Mouse (Mus musculus) heart, embryonic 15.5 days (tissue): ENCODE data around the gene Mrap2. TPM values are rescaled to one million over a fixed set of nuclear protein-coding genes. Genes with fewer than 3 reads are reported as not detected.
"Not testable (repeated sequence)": the region's sequence is repeated elsewhere in the genome, so short reads cannot be mapped to it uniquely, and the experiment has no call there.

Source experiments
- ATAC-seq: fragments of 200-750 bp; cut with Nextera tagmentation; replicated peaks from 2 replicates; pipeline ENCODE4 v1.8.0; 2017; ENCODE audit warnings: low read depth, moderate TSS enrichment; ENCODE audit not compliant: insufficient number of reproducible peaks, insufficient read depth, low FRiP score
- H3K27ac ChIP-seq: fragments of 300-500 bp; sonication (generic); 2 replicates; pipeline ENCODE4 v1.5.1; 2015; ENCODE audit warnings: mild to moderate bottlenecking, inconsistent platforms
- H3K27me3 ChIP-seq: fragments of 300-500 bp; sonication (generic); 2 replicates; pipeline ENCODE4 v1.6.1; 2015; ENCODE audit warnings: inconsistent platforms
- H3K36me3 ChIP-seq: fragments of 300-500 bp; sonication (generic); 2 replicates; pipeline ENCODE4 v1.6.1; 2015; ENCODE audit warnings: mild to moderate bottlenecking, inconsistent platforms
- H3K4me1 ChIP-seq: fragments of 300-500 bp; sonication (generic); replicated peaks from 2 replicates; pipeline ENCODE4 v1.6.1; 2015; ENCODE audit warnings: inconsistent platforms
- H3K4me2 ChIP-seq: fragments of 300-500 bp; sonication (generic); 2 replicates; pipeline ENCODE4 v1.6.1; 2015; ENCODE audit warnings: inconsistent platforms, mild to moderate bottlenecking, moderate library complexity
- H3K4me3 ChIP-seq: fragments of 300-500 bp; sonication (generic); 2 replicates; pipeline ENCODE4 v1.5.1; 2015; ENCODE audit warnings: mild to moderate bottlenecking, inconsistent platforms
- H3K9ac ChIP-seq: fragments of 300-500 bp; sonication (generic); 2 replicates; pipeline ENCODE4 v1.6.1; 2015; ENCODE audit warnings: mild to moderate bottlenecking, inconsistent platforms
- H3K9me3 ChIP-seq: fragments of 300-500 bp; sonication (generic); replicated peaks from 2 replicates; pipeline ENCODE4 v1.6.1; 2016; ENCODE audit warnings: inconsistent platforms
- WGBS: fragments of 180-500 bp; shearing (Covaris S2); methylation state at CpG from one replicate; pipeline ENCODE4 v1.1.7; 2015; ENCODE audit warnings: mixed read lengths; 5-methylcytosine and 5-hydroxymethylcytosine counted together
- polyA plus RNA-seq: library from polyadenylated mRNA; unstranded; fragments of >200 nt; fragmentation: Nextera tagmentation; extraction: Ambion mirVana; gene quantifications from 2 replicates; pipeline ENCODE4 v1.2.1, GENCODE M21; 2015

Mrap2 gene
- polyA plus RNA-seq = 0.09 TPM in 1 of 2 replicates, not detected in the other

GRCm38 (mm10) chr9:87144106-87144505 lies at the start of gene Mrap2:
TSS of gene Mrap2 (plus strand) at chr9:87144306.
- Histone ChIP-seq H3K4me1 (peaks cover 15% of the 10 kb centered on the region), H3K4me2 (peak within 1 kb of the TSS; percentile 75), H3K27me3 (peaks cover 42% of the 10 kb centered on the region), H3K9ac (no peak within 1 kb of the TSS; the same call in 1 of the 2 replicates), H3K9me3 (no peaks in the 10 kb centered on the region), H3K4me3 (peak within 1 kb of the TSS; percentile 39), H3K27ac (no peak within 1 kb of the TSS), H3K36me3 (no peaks in the 10 kb centered on the region)
- peak; percentile 59 for ATAC-seq
- WGBS = 4% methylated on average over 29 of the region's 29 CpGs

GRCm38 (mm10) chr9:87097989-87098388 lies 46.1 kb upstream of the Mrap2 start:
- ATAC-seq = no peak
- Histone ChIP-seq H3K4me2 (no peak overlapping the region), H3K36me3 (no peaks in the 10 kb centered on the region), H3K4me1 (no peaks in the 10 kb centered on the region), H3K27ac (no peak overlapping the region), H3K9me3 (no peaks in the 10 kb centered on the region), H3K4me3 (no peak overlapping the region), H3K9ac (no peak overlapping the region), H3K27me3 (no peaks in the 10 kb centered on the region)
- WGBS = 47% methylated on average over 2 of the region's 2 CpGs

- no peak overlapping the region for H3K9ac ChIP-seq
- no peaks in the 10 kb centered on the region for H3K36me3 ChIP-seq
- H3K4me1 ChIP-seq = no peaks in the 10 kb centered on the region
- no peak for ATAC-seq
- H3K4me3 ChIP-seq = no peak overlapping the region
- H3K27me3 ChIP-seq = no peaks in the 10 kb centered on the region
- H3K9me3 ChIP-seq = no peaks in the 10 kb centered on the region
- H3K27ac ChIP-seq = no peak overlapping the region
- whole genome bisulfite sequencing = 66% methylated on average over 5 of the region's 5 CpGs
- H3K4me2 ChIP-seq = no peak overlapping the region
Observed at GRCm38 (mm10) chr9:87115019-87115418, 29.1 kb upstream of the Mrap2 start.

DNA sequence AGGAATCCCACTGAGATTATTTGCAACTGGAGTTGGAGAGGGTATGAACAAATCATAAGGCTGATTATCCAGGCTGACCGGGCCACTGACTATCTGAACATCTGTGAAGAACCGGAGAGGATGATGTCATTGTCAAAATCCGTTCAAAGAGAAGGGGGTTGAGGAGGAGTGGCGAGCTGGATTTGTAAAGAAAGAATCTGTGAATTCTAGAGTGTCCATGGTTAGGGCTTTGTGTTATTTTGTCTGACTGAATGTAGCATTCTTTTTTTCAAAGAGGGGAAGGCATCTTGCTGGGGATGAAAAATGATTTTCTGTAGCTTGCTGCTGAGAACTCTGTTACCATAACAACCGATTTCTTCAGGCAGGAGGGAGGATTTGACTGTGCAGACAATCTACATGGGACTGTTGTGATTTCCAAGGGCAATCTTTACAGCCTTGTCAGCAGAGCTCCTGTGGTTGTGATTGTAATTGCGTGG lies 28.6 kb upstream of the Mrap2 start:
- Histone ChIP-seq H3K27me3 (no peaks in the 10 kb centered on the region), H3K36me3 (no peaks in the 10 kb centered on the region), H3K9me3 (no peaks in the 10 kb centered on the region), H3K4me1 (no peaks in the 10 kb centered on the region), H3K4me2 (no peak overlapping the region), H3K4me3 (no peak overlapping the region), H3K9ac (no peak overlapping the region), H3K27ac (no peak overlapping the region)
- WGBS = 51% methylated on average over 6 of the region's 6 CpGs
- ATAC-seq = no peak

- Histone ChIP-seq H3K9me3 (no peaks in the 10 kb centered on the region), H3K36me3 (no peaks in the 10 kb centered on the region), H3K4me3 (no peak overlapping the region), H3K27me3 (no peaks in the 10 kb centered on the region), H3K4me2 (no peak overlapping the region), H3K9ac (no peak overlapping the region), H3K4me1 (no peaks in the 10 kb centered on the region), H3K27ac (no peak overlapping the region)
- ATAC-seq = no peak
- WGBS = 71% methylated on average over 1 of the region's 1 CpGs
Observed at GRCm38 (mm10) chr9:87115978-87116377, 28.1 kb upstream of the Mrap2 start.

GRCm38 (mm10) chr9:87118996-87119395 lies 25.1 kb upstream of the Mrap2 start:
- H3K27ac ChIP-seq = no peak overlapping the region
- no peak overlapping the region for H3K4me2 ChIP-seq
- no peaks in the 10 kb centered on the region for H3K36me3 ChIP-seq
- no peaks in the 10 kb centered on the region for H3K27me3 ChIP-seq
- no peak for ATAC-seq
- H3K9ac ChIP-seq = no peak overlapping the region
- WGBS = 73% methylated on average over 3 of the region's 3 CpGs
- no peaks in the 10 kb centered on the region for H3K4me1 ChIP-seq
- no peak overlapping the region for H3K4me3 ChIP-seq
- H3K9me3 ChIP-seq = no peaks in the 10 kb centered on the region

DNA sequence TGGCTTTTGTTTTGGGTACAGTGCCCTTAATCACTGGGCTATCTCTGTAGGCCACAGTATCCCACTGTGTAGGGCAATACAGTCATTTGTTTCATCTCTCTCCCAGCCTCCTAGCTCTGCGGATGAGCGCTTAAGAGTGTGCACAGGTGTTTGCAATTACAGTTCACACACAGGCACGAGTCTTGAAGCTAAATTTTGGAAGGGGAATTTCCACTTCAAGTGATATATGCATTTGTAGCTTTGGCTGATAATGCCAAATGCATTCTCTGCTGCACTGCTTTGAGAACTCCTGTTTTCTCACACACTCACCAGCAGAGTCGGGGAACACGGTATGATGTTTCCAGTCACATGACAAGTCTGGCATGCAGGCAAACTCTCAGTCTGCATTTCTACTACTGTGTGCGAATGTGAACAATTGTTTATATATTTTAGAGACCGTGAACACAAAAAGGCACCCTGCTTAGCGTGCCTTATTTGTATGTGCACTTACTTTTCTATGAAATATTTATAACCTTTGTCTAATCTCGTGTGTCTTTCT lies 22.1 kb upstream of the Mrap2 start:
- Histone ChIP-seq H3K4me3 (no peak overlapping the region), H3K4me1 (no peaks in the 10 kb centered on the region), H3K27me3 (no peaks in the 10 kb centered on the region), H3K9ac (no peak overlapping the region), H3K36me3 (no peaks in the 10 kb centered on the region), H3K9me3 (no peaks in the 10 kb centered on the region), H3K4me2 (no peak overlapping the region), H3K27ac (no peak overlapping the region)
- no peak; the same call in 1 of the 2 replicates for ATAC-seq
- WGBS = 54% methylated on average over 9 of the region's 9 CpGs

DNA sequence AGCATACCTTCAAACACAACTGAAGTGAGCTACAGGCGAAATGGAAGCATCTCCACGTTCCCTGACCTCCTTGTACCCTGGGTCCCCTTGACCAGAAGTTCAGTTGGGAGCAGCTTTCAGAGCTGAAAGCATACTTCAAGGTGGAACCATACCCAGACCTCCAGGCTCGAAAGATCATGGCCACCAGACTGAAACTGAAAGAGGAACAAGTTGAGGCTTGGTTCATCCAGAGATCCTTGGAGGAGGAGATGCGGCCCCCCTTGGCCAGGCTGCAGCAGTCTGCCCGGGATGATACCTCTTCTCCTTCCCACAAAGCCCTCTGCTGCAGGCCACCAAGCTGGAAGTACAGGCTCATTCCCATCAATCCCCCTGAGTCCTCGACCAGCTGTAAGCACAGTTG lies 17.1 kb upstream of the Mrap2 start:
- WGBS = 60% methylated on average over 6 of the region's 6 CpGs
- H3K27me3 ChIP-seq, H3K4me1 ChIP-seq, H3K9me3 ChIP-seq, H3K4me3 ChIP-seq, H3K9ac ChIP-seq, H3K4me2 ChIP-seq, H3K36me3 ChIP-seq, H3K27ac ChIP-seq, ATAC-seq: not testable (repeated sequence)

- no peak for ATAC-seq
- Histone ChIP-seq H3K4me2 (no peak overlapping the region), H3K36me3 (no peaks in the 10 kb centered on the region), H3K27ac (no peak overlapping the region), H3K27me3 (0 out of 2 replicates have a peak, but pooled peaks cover 7% of the 10 kb centered on the region), H3K9ac (no peak overlapping the region), H3K4me1 (no peaks in the 10 kb centered on the region), H3K9me3 (no peaks in the 10 kb centered on the region), H3K4me3 (no peak overlapping the region)
- WGBS = 48% methylated on average over 14 of the region's 14 CpGs
Observed at GRCm38 (mm10) chr9:87135765-87136558, 8.1 kb upstream of the Mrap2 start.

DNA sequence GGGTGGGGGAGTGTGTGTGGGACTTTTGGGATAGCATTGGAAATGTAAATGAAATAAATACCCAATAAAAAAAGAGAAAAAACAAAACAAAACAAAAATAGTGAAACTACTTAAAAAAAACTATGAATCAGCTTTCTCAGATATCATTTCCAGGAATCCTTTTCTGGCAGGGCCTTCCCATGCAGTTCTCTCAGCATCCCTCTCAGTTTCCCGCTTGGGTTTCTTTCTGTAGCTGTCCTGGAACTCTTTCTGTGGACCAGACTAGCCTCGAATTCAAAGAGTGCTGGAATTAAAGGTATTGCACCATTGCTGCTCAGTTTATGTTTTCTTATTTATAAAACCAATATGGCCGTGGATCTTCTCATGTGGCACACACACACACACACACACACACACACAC lies 1.0 kb upstream of the Mrap2 start:
- no peak overlapping the region for H3K9ac ChIP-seq
- no peak for ATAC-seq
- no peak overlapping the region for H3K27ac ChIP-seq
- H3K27me3 ChIP-seq = peaks cover 42% of the 10 kb centered on the region
- 74% methylated on average over 3 of the region's 3 CpGs for WGBS
- H3K4me3 ChIP-seq = no peak overlapping the region
- H3K36me3 ChIP-seq = no peaks in the 10 kb centered on the region
- H3K4me2 ChIP-seq = no peak overlapping the region
- peaks cover 15% of the 10 kb centered on the region for H3K4me1 ChIP-seq
- no peaks in the 10 kb centered on the region for H3K9me3 ChIP-seq

DNA sequence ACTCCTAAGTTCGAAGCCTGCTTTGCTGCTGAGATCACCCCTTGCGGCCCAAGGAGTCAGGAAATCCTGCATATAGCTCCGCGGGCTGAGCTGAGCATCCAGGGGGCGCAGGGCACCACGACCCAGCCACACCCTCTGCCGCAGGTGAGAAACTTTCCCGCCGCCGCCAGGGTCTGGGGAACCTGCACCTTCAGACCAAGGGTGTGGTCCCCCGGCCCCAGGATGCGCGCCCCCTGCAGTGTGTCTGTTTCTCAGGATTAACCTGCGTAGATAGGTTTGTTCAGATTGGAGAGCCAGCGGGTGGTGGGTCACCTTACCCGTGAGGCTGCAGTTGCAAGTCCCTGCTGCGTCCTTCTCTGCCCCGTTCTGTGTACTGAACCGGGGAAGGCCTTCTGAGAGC lies 426 bp downstream of the Mrap2 start:
- no peaks in the 10 kb centered on the region for H3K9me3 ChIP-seq
- peak overlapping the region; percentile 39 for H3K4me3 ChIP-seq
- ATAC-seq = no peak
- H3K4me1 ChIP-seq = peaks cover 15% of the 10 kb centered on the region
- H3K9ac ChIP-seq = no peak overlapping the region; the same call in 1 of the 2 replicates
- H3K27me3 ChIP-seq = peaks cover 42% of the 10 kb centered on the region
- WGBS = 3% methylated on average over 19 of the region's 19 CpGs
- H3K36me3 ChIP-seq = no peaks in the 10 kb centered on the region
- H3K27ac ChIP-seq = no peak overlapping the region
- H3K4me2 ChIP-seq = peak overlapping the region; percentile 75

- Histone ChIP-seq H3K4me2 (peak overlapping the region; percentile 75), H3K36me3 (no peaks in the 10 kb centered on the region), H3K27me3 (peaks cover 42% of the 10 kb centered on the region), H3K4me1 (peaks cover 15% of the 10 kb centered on the region), H3K9me3 (no peaks in the 10 kb centered on the region), H3K9ac (no peak overlapping the region), H3K27ac (no peak overlapping the region), H3K4me3 (peak overlapping the region; percentile 39)
- WGBS = 4% methylated on average over 15 of the region's 15 CpGs
- ATAC-seq = no peak
Observed at GRCm38 (mm10) chr9:87145180-87145579, 1.1 kb downstream of the Mrap2 start.
